Mouse (Mus musculus): ENCODE measurements around the gene Cntnap2.

Cntnap2 gene

DNA sequence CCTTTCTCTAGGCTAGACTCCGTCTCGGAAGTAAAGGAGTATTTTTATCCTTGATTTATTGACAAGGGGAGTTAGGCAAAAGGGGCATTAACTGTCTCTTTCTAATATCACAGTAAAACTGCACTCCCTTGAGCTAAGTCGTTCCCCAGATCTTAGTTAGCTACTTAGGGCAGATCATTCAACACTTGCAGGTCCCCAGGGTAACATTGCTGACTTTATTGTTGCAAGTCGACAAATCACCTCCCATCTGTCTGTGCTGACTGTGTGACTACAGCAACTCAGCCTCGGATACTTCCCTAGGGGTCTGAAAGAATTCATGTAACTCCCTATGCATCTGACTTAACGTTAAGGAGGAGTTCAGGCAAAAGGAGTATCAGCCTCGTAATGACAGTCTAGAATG is 1865.6 kb downstream of the Cntnap2 start:
- in situ Hi-C loops (cut with MboI; ENCODE audit: unreplicated experiment in 2 of 2), result no loop called here

- in situ Hi-C loops (cut with MboI; ENCODE audit: unreplicated experiment in 2 of 2), result no loop called here
Observed at GRCm38 (mm10) chr6:46945703-46946102, 1886.5 kb downstream of the Cntnap2 start.

DNA sequence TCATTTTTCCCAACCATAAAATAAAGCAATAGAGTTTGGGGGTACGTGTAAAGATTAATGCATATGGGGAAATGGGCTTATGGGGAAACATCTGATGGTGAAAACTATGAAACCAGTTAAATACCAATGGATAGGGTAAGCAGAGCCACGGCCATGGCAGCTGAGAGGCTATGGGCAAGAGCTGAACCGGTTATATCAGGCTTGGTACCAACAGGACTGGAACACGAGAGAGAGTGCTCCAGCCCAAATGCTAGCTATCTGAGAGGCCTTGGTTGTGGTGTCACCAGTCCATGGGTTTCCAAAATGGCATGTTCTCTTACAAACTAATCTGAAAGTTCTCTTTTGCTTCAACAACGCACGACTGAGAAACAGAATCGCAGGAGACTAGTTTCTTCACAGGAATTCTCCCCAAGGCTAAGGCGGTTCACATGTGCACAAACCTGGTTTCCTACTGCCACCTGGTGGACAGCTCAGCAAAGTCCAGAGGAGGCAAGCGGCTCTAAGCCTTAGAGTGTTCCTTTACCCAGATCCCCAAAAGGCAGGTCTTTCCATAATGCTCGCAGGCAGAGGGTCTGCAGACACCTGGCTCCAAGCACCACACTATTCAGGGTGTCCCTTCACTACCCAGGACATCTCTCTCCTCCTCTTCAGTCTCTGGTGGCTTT is 1902.0 kb downstream of the Cntnap2 start:
- in situ Hi-C loops (cut with MboI; ENCODE audit: unreplicated experiment in 2 of 2), result no loop called here

DNA sequence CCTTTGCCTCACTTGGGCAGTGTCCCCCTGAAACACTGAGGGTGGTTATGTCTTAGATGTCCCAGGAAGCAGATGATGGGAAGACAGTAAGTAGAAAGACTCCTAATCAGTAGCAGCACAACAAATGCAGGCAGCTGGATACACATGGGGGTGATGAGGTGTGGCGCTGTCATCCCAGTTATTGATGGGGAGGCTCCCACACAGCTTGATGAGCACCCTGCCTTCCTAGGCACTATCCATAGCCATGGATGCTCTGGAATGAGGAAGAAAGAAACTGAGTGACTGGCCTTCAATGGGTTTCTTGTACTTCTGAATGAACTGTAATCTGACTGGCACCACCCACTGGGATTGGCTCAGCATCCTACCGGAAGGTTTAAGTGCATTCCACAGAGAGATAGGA is 1904.1 kb downstream of the Cntnap2 start:
- in situ Hi-C loops (cut with MboI; ENCODE audit: unreplicated experiment in 2 of 2), result no loop called here

DNA sequence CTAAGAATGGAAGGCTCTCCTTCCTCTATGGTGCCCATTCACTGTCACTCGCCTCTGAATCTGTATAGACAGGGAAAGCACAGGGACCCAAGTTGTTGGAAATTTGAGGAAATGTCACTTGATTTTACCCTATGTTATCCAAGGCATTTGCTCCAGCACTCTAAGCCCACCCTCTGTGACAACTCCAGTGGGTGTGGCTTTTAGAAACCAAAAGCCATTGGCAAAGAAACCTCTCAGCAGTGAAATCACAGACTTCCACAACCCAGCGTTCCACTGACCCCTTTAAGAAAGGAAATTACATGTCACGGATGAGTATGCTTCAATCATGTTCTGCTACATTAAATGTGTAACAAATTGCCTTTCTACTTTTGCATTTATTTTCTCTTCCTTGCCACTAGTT is 1904.5 kb downstream of the Cntnap2 start:
- in situ Hi-C loops (cut with MboI; ENCODE audit: unreplicated experiment in 2 of 2), result no loop called here

DNA sequence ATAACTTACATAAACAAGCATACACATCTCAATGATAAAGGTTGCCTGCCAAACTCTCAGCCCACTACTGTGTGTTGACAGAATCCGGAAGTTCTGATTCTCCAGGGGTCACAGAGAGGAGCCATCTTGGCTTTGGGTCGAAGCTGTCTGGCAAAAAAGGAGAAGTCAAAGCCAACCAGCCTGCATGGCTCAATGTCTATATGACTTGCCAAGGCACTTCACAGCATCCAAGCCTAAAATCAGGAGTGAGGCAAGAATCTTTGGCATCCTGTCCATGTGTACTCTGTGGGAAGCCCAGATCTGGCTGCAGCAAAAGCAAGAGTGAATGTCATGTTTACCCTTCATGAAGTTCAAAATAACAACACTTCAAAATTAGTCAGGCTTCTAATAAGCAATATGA is 1913.5 kb downstream of the Cntnap2 start:
- in situ Hi-C loops (cut with MboI; ENCODE audit: unreplicated experiment in 2 of 2), result no loop called here

DNA sequence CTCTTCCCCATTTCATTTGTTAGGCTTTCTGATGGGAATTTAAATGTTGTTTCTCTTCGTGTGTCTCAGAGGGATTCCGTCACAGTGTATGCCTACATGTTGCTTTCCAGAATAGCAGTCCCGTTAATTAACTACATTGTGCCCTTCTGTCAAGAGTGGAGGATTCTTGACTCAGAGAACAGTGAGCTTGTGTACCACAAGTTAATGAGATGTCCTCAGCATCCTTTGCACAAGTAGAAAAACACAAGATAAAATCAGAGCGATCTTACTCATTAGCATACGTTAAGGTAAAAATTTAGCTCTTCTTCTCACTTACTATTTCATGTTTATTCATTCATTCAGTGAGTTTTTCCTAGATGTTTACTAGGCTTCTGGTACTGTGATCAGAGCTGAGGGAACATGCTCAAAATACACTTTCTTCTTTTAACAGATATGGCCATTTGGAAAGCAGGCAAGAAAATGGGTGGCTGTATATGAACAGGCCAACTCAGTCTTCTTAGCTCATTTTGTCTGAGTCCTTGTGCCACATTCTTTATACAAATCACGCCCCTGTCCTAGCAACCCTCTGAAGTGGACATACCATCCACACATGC is 1936.9 kb downstream of the Cntnap2 start:
- in situ Hi-C loops (cut with MboI; ENCODE audit: unreplicated experiment in 2 of 2), result no loop called here

DNA sequence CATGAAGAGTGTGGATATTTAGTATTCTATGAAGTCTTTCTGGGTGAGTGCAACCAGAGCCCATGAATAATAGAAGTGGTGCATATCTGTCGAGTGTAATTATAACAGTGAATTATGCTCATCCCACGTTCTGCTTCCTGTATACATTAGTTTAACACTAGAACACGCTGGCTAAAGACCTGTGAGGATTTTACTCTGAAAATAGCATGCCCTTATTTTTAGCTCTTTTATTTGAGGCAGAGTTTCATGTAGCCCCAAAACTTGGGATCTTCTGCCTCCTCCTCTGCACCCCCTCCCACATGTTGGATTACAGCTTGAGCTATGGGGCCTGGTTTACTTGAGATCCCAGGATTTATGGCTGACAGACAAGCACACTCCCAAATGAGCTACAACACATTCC is 1945.3 kb downstream of the Cntnap2 start:
- in situ Hi-C loops (cut with MboI; ENCODE audit: unreplicated experiment in 2 of 2), result no loop called here

- in situ Hi-C loops (cut with MboI; ENCODE audit: unreplicated experiment in 2 of 2), result no loop called here
Observed at GRCm38 (mm10) chr6:47012933-47013332, 1953.8 kb downstream of the Cntnap2 start.

GRCm38 (mm10) chr6:47013535-47013934 is 1954.4 kb downstream of the Cntnap2 start:
- in situ Hi-C loops (cut with MboI; ENCODE audit: unreplicated experiment in 2 of 2), result no loop called here

DNA sequence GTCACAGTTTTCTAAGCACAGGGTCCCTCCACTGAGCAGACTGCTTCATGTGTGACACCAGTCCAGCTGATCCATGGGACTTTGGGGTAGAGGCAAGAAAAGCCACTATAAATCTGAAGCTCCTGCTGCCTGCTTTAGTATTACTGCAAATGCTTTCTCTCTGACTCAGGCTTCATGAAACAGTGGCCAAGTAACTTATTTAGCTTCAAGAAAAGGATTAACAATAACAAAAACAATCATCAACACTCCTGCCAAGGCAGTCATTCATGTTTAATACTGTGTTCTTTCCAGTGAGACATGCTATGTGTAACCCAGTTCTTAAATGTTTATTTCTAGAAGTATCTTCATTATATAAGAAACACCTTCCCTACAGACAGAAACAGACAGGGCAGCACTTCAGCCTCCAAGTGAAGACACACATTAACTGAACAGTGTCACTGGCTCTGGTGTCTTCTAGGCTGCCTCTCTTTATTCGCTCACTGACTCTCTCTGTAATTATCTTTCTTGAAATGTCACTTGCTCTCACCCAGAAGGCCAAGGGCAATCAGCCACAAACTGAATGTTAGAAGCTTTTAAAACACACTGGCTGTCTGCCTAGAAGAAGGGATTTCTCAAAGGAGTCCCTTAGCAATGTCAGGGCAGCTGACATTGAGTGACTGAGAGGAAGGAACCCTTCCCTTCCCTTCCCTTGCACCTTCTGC is 1955.9 kb downstream of the Cntnap2 start:
- in situ Hi-C loops (cut with MboI; ENCODE audit: unreplicated experiment in 2 of 2), result no loop called here

DNA sequence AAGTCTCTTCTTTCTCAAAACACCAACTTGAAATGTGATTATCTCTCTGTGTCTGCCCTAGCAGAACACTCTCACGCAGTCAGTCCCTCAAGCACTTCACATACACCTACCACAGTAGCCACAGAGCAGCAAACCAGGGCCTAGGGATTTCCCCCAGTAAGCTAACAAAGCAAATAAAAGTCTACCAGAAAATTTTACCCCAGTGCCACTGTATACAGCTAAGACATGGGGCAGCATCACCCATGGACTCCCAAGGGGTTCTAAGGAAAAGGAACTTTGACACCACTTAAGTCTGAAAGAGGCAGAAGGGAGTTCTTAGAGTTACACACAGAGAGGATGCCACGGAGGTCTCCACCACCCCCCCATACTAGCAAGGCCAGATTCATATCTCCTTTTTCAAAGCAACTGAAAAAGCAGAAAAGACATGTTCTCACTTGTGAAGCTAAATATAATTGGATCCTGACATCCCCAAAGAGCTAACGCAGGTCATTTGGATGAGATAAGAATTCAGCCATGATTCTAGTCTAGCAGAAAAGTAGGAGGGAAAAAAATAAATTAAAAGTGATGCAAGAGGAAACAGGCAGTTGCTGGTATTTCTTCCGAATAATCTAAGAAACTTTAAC is 1967.0 kb downstream of the Cntnap2 start:
- in situ Hi-C loops (cut with MboI; ENCODE audit: unreplicated experiment in 2 of 2), result no loop called here

GRCm38 (mm10) chr6:47031362-47031761 is 1972.2 kb downstream of the Cntnap2 start:
- in situ Hi-C loops (cut with MboI; ENCODE audit: unreplicated experiment in 2 of 2), result no loop called here

DNA sequence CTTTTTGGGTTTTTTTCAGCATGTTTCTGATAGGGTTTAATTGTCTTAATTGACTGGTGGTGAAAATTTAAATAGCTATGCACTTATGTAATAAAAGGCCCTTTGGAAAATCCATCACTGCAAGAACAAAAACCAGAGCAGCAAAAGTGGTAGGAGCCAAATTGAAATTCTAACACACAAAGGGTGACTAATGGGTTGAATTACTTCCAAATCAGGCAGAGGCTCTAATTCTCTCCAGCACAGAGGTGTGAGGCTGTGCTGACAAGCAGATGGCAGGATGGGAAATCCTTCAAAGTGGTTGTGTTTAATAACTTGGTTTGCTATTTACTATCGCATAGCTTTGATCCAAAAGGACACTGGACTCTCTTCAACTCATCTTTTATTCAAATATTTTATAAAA is 1983.4 kb downstream of the Cntnap2 start:
- in situ Hi-C loops (cut with MboI; ENCODE audit: unreplicated experiment in 2 of 2), result no loop called here

GRCm38 (mm10) chr6:47043586-47043985 is 1984.4 kb downstream of the Cntnap2 start:
- in situ Hi-C loops (cut with MboI; ENCODE audit: unreplicated experiment in 2 of 2), result no loop called here

GRCm38 (mm10) chr6:47044385-47045200 is 1985.4 kb downstream of the Cntnap2 start:
- in situ Hi-C loops (cut with MboI; ENCODE audit: unreplicated experiment in 2 of 2), result no loop called here

GRCm38 (mm10) chr6:47049051-47049450 is 1989.9 kb downstream of the Cntnap2 start:
- in situ Hi-C loops (cut with MboI; ENCODE audit: unreplicated experiment in 2 of 2), result no loop called here

- in situ Hi-C loops (cut with MboI; ENCODE audit: unreplicated experiment in 2 of 2), result no loop called here
Observed at GRCm38 (mm10) chr6:47050319-47051222, 1991.4 kb downstream of the Cntnap2 start.

GRCm38 (mm10) chr6:47061341-47061740 is 2002.2 kb downstream of the Cntnap2 start:
- in situ Hi-C loops (cut with MboI; ENCODE audit: unreplicated experiment in 2 of 2), result no loop called here

GRCm38 (mm10) chr6:47089998-47090397 is 2030.8 kb downstream of the Cntnap2 start:
- in situ Hi-C loops (cut with MboI; ENCODE audit: unreplicated experiment in 2 of 2), result no loop called here
